Comparison of ENCODE assay signal across 8 mouse cellular contexts in the genomic region with DNA sequence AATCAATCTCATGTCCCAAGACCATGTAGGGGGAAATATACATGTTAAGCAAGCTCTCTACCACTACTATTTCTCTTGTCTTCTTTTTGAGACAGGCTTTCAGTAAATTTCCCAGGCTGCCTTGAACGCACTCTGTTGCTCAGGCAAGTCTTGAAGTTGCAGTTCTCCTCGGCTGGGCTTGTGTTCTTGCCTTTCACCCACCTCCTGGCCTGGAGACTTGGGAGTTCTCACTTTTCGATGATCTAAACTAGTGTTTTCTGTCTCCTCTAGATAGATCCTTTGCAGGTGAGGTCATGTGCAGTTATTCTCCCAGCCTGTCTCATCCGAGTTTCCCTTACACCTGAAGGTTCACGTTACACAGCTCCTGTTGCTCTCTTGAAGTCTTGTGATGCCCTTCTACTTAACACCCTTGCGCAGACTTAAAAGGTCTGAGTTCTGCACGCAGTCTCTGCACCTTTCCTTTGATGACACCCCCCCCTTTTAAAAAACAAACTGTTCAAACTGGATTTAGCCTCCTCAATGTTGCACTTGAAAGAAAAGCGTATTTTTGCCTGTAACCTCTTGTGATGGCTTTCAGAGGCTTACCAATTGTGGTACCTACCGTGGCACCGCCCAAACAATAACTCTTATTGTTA. TPM values are rescaled to one million over a fixed set of nuclear protein-coding genes. Genes with fewer than 3 reads are reported as not detected.
DNase-seq lines count a peak whose midpoint lies in the region; ATAC-seq and TF ChIP-seq lines count a peak whose summit lies in the region.

No protein-coding gene starts in this region.

- no peak for TF ChIP-seq CTCF in lung, adult 2 months (IDR thresholded peaks at IDR 0.05; ENCODE audit: insufficient read depth, low read length)

- H3K4me3 ChIP-seq in kidney, embryonic 14.5 days (ENCODE audit: low read length) = peak overlapping the region; percentile 61
- peak overlapping the region; percentile 82 for H3K4me3 ChIP-seq in brown adipose tissue, adult 24 weeks (ENCODE audit: insufficient read depth, low read depth, low read length)
- H3K4me3 ChIP-seq in intestine, embryonic 15.5 days (replicated peaks) = peak overlapping the region; percentile 96
- peak overlapping the region; percentile 60 for H3K4me3 ChIP-seq in neural tube, embryonic 12.5 days
- H3K4me3 ChIP-seq in lung, adult 2 months (replicated peaks; ENCODE audit: extremely low read depth, low read depth, low read length) = no peak overlapping the region

- no peaks in the 10 kb centered on the region for H3K9me3 ChIP-seq in kidney, embryonic 14.5 days (ENCODE audit: control insufficient read depth, low read length)
- H3K9me3 ChIP-seq in intestine, embryonic 15.5 days = no peaks in the 10 kb centered on the region
- H3K9me3 ChIP-seq in neural tube, embryonic 12.5 days = no peaks in the 10 kb centered on the region

- no peak for ATAC-seq in kidney, embryonic 14.5 days (ENCODE audit: low FRiP score, low TSS enrichment)
- no peak for ATAC-seq in intestine, embryonic 15.5 days
- ATAC-seq in neural tube, embryonic 12.5 days (ENCODE audit: low FRiP score, low read depth) = no peak
- ATAC-seq in activated CD4-positive, CD25-positive, alpha-beta regulatory T cell, adult 4 months = no peak

- H3K27me3 ChIP-seq in kidney, embryonic 14.5 days (ENCODE audit: control insufficient read depth, insufficient read depth, low read length) = no peaks in the 10 kb centered on the region
- no peaks in the 10 kb centered on the region for H3K27me3 ChIP-seq in intestine, embryonic 15.5 days (replicated peaks)
- no peaks in the 10 kb centered on the region for H3K27me3 ChIP-seq in neural tube, embryonic 12.5 days (replicated peaks)

- 17% methylated on average over 10 of the region's 10 CpGs for WGBS in kidney, embryonic 14.5 days
- WGBS in intestine, embryonic 15.5 days = 30% methylated on average over 10 of the region's 10 CpGs
- WGBS in neural tube, embryonic 12.5 days = 27% methylated on average over 10 of the region's 10 CpGs
- WGBS in lung, adult 2 months = 38% methylated on average over 10 of the region's 10 CpGs

- H3K4me2 ChIP-seq in kidney, embryonic 14.5 days (replicated peaks; ENCODE audit: low read depth, low read length) = peak overlapping the region; percentile 95
- peak overlapping the region; percentile 90 for H3K4me2 ChIP-seq in intestine, embryonic 15.5 days (replicated peaks)
- H3K4me2 ChIP-seq in neural tube, embryonic 12.5 days (replicated peaks) = peak overlapping the region; percentile 80

- peak overlapping the region; percentile 90 for H3K27ac ChIP-seq in kidney, embryonic 14.5 days (ENCODE audit: low read depth, low read length)
- H3K27ac ChIP-seq in brown adipose tissue, adult 24 weeks (replicated peaks; ENCODE audit: low read depth, low read length) = no peak overlapping the region
- H3K27ac ChIP-seq in intestine, embryonic 15.5 days = peak overlapping the region; percentile 96
- peak overlapping the region; percentile 95 for H3K27ac ChIP-seq in neural tube, embryonic 12.5 days

- peaks cover 18% of the 10 kb centered on the region for H3K4me1 ChIP-seq in kidney, embryonic 14.5 days (ENCODE audit: control insufficient read depth, insufficient read depth, low read length)
- peaks cover 7% of the 10 kb centered on the region for H3K4me1 ChIP-seq in brown adipose tissue, adult 24 weeks (ENCODE audit: control insufficient read depth, insufficient read depth, insufficient read length, low read length)
- H3K4me1 ChIP-seq in intestine, embryonic 15.5 days (replicated peaks) = peaks cover 13% of the 10 kb centered on the region
- H3K4me1 ChIP-seq in neural tube, embryonic 12.5 days = peaks cover 19% of the 10 kb centered on the region
- peaks cover 11% of the 10 kb centered on the region for H3K4me1 ChIP-seq in lung, adult 2 months (ENCODE audit: control insufficient read depth, insufficient read depth, low read length)

- H3K36me3 ChIP-seq in kidney, embryonic 14.5 days (ENCODE audit: control insufficient read depth, insufficient read depth, low read length) = peaks cover 19% of the 10 kb centered on the region
- no peaks in the 10 kb centered on the region for H3K36me3 ChIP-seq in intestine, embryonic 15.5 days
- H3K36me3 ChIP-seq in neural tube, embryonic 12.5 days = peaks cover 10% of the 10 kb centered on the region

- peak overlapping the region; percentile 82 for H3K9ac ChIP-seq in kidney, embryonic 14.5 days (ENCODE audit: low read depth, low read length)
- peak overlapping the region; percentile 74 for H3K9ac ChIP-seq in intestine, embryonic 15.5 days
- H3K9ac ChIP-seq in neural tube, embryonic 12.5 days = peak overlapping the region; percentile 82

- no peak for DNase-seq in kidney, postnatal 36 days
- DNase-seq in left cerebral cortex, adult 11 months (ENCODE audit: low spot score) = no peak
- no peak for DNase-seq in lung, adult 2 months

- TF ChIP-seq POLR2A in lung, adult 2 months (IDR thresholded peaks at IDR 0.05; ENCODE audit: borderline replicate concordance, extremely low read depth, low read depth, low read length) = no peak

RNA-seq across cellular contexts. Expression of gene Hnrnph1, which starts 0.5 kb away (rescaled TPM):
- 598 and 606 TPM in 2 replicates for polyA plus RNA-seq in kidney, embryonic 14.5 days (2014; fragmentation: Nextera tagmentation; extraction: Ambion mirVana)
- polyA plus RNA-seq in brown adipose tissue, adult 24 weeks (2012; ENCODE audit: insufficient read depth, insufficient read length, missing spikeins) = 115 and 183 TPM in 2 replicates
- polyA plus RNA-seq in intestine, embryonic 15.5 days (2015; fragmentation: Nextera tagmentation; extraction: Ambion mirVana) = 302 and 324 TPM in 2 replicates
- polyA plus RNA-seq in neural tube, embryonic 12.5 days (2016; fragmentation: Nextera tagmentation; extraction: Ambion mirVana) = 635 and 665 TPM in 2 replicates
- 100 to 1,000 TPM; 148 to 177 TPM for polyA plus RNA-seq in activated CD4-positive, CD25-positive, alpha-beta regulatory T cell, adult 4 months (2017; shearing (Covaris generic))
- 53.9 and 94.9 TPM in 2 replicates for polyA plus RNA-seq in lung, adult 2 months (2012; rRNA removed)

RNA-seq across cellular contexts. Expression of gene Cby3, which starts 22.0 kb away (rescaled TPM):
- 0.79 and 1.1 TPM in 2 replicates for polyA plus RNA-seq in kidney, embryonic 14.5 days (2014; fragmentation: Nextera tagmentation; extraction: Ambion mirVana)
- polyA plus RNA-seq in brown adipose tissue, adult 24 weeks (2012; ENCODE audit: insufficient read depth, insufficient read length, missing spikeins) = not detected in 2 replicates
- polyA plus RNA-seq in intestine, embryonic 15.5 days (2015; fragmentation: Nextera tagmentation; extraction: Ambion mirVana) = 0.42 and 0.49 TPM in 2 replicates
- 0.31 TPM in 1 of 2 replicates, not detected in the other for polyA plus RNA-seq in neural tube, embryonic 12.5 days (2016; fragmentation: Nextera tagmentation; extraction: Ambion mirVana)
- polyA plus RNA-seq in activated CD4-positive, CD25-positive, alpha-beta regulatory T cell, adult 4 months (2017; shearing (Covaris generic)) = not detected
- polyA plus RNA-seq in lung, adult 2 months (2012; rRNA removed) = 0.24 and 0.25 TPM in 2 replicates

RNA-seq across cellular contexts. Expression of gene Canx, which starts 50.8 kb away (rescaled TPM):
- polyA plus RNA-seq in kidney, embryonic 14.5 days (2014; fragmentation: Nextera tagmentation; extraction: Ambion mirVana) = 237 and 277 TPM in 2 replicates
- polyA plus RNA-seq in brown adipose tissue, adult 24 weeks (2012; ENCODE audit: insufficient read depth, insufficient read length, missing spikeins) = 149 and 159 TPM in 2 replicates
- polyA plus RNA-seq in intestine, embryonic 15.5 days (2015; fragmentation: Nextera tagmentation; extraction: Ambion mirVana) = 358 and 379 TPM in 2 replicates
- polyA plus RNA-seq in neural tube, embryonic 12.5 days (2016; fragmentation: Nextera tagmentation; extraction: Ambion mirVana) = 277 and 291 TPM in 2 replicates
- 100 to 1,000 TPM; 179 to 210 TPM for polyA plus RNA-seq in activated CD4-positive, CD25-positive, alpha-beta regulatory T cell, adult 4 months (2017; shearing (Covaris generic))
- 38.3 and 62.3 TPM in 2 replicates for polyA plus RNA-seq in lung, adult 2 months (2012; rRNA removed)

RNA-seq across cellular contexts. Expression of gene Rufy1, which starts 54.7 kb away (rescaled TPM):
- 20.8 and 29.3 TPM in 2 replicates for polyA plus RNA-seq in kidney, embryonic 14.5 days (2014; fragmentation: Nextera tagmentation; extraction: Ambion mirVana)
- 17.2 and 19.5 TPM in 2 replicates for polyA plus RNA-seq in brown adipose tissue, adult 24 weeks (2012; ENCODE audit: insufficient read depth, insufficient read length, missing spikeins)
- polyA plus RNA-seq in intestine, embryonic 15.5 days (2015; fragmentation: Nextera tagmentation; extraction: Ambion mirVana) = 19.9 and 22.0 TPM in 2 replicates
- 27.9 and 29.0 TPM in 2 replicates for polyA plus RNA-seq in neural tube, embryonic 12.5 days (2016; fragmentation: Nextera tagmentation; extraction: Ambion mirVana)
- polyA plus RNA-seq in activated CD4-positive, CD25-positive, alpha-beta regulatory T cell, adult 4 months (2017; shearing (Covaris generic)) = 10 to 100 TPM in 1 of 2 experiments, 1 to 10 TPM in 1; 9.5 to 10.2 TPM
- 20.0 and 22.1 TPM in 2 replicates for polyA plus RNA-seq in lung, adult 2 months (2012; rRNA removed)
